Mouse (Mus musculus) left cerebral cortex, adult 2 months (tissue): ENCODE results near the gene Grm3. TPM values are rescaled to one million over a fixed set of nuclear protein-coding genes. Genes with fewer than 3 reads are reported as not detected.

Experiments
- DNase-seq, 2 experiments: peaks; one replicate each; pipeline ENCODE4 v3.0.0; 2021 to 2022; ENCODE audit warnings: low spot score in 2 of 2, mixed read lengths in 1 of 2; ENCODE audit errors: extremely low spot score in 1 of 2
- H3K27ac ChIP-seq: fragments of 200-600 bp; 2 replicates; pipeline ENCODE4 v1.8.1; 2022
- H3K4me3 ChIP-seq: fragments of 200-600 bp; 2 replicates; pipeline ENCODE4 v1.8.1; 2022
- CTCF ChIP-seq: fragments of 200-600 bp; IDR thresholded peaks from 2 replicates; pipeline ENCODE4 v1.8.1; 2022; ENCODE audit warnings: antibody characterized with exemption, mild to moderate bottlenecking, moderate library complexity
- intact Hi-C: fragments of 180-260 bp; cut with DNase I; formaldehyde crosslinking; loops from one replicate; pipeline ENCODE4 v1.15.1; 2025
- total RNA-seq, 2 experiments: library from RNA; stranded (reverse); gene quantifications; 2 replicates each; pipeline ENCODE4 v1.2.3; 2021

Grm3 gene
- total RNA-seq, 2 experiments from 2014 or later: 118 to 126 TPM

DNA sequence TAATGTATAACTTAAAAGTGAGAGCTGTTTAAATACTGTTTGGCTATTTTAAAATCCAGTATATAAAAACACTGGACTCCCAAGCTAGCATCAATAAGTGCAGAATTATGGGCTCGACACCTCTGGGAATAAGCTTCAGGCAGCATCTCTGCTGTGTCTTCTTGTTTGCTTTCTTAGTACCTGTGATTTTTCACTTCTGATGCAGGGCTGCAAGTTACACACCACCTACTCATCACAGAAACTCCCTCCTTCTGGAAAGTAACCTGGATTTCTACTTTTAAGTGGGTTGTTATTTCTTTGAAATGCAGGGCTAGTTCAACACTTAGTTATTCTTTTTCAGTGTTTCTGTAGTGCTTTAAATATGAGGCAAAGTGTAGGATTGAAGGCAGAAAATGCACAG, 32.6 kb downstream of the Grm3 start:
- intact Hi-C loops: no loop called here
- TF ChIP-seq CTCF: no peak
- H3K27ac ChIP-seq: no peak overlapping the region
- no peak for DNase-seq
- H3K4me3 ChIP-seq: no peak overlapping the region

DNA sequence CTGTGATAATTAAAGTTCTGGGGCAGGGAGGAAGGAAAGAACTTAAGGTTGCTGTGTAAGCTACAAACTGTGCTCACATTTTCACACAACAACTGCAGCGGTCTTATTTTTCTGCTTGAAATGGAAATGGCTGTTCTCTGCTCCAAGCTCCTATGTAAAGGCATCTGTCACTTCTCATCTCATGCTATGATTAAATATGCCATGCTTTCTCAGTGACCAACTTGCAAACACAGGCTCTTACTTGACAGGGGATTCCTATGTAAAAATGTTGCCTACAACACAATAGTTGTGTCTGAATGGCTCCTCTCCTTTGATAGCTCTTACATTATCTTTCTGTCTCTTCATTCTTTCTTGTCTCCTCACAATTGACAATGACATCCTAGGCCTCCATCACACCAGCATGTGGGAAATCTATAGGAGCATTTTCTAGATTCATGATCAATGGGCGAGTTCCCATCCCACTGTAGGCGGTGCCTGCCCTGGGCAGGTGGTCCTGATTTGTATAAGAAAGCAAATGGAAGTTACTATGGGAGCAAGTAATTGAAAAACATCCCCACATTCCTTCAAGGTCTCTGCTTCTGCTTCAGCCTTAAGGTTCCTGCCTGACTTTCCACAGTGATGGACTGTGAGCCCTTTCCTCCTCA, 34.2 kb downstream of the Grm3 start:
- DNase-seq: no peak
- Histone ChIP-seq H3K27ac (no peak overlapping the region; the same call in 1 of the 2 replicates), H3K4me3 (no peak overlapping the region)
- intact Hi-C loops: no loop called here
- TF ChIP-seq CTCF: no peak

DNA sequence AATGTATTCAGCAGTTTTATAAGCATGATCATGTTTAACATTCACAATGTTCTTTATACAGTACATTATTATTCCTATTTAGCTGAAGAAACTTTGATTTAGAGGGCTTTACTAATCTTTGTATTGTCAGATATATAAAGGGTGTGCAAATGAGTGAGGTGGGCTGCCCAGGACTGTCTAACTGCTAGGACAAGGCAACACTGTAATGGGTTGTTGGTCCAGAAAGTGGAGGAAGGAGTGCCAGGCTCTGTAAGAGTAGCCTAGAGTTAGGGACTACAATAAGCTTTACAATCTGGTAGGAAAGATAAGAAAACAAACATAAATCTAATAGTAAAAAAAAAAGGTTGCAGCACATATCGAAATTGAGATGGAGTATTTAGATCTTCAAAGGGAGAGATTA, 34.8 kb downstream of the Grm3 start:
- intact Hi-C loops: no loop called here
- no peak overlapping the region; the same call in 1 of the 2 replicates for H3K27ac ChIP-seq
- DNase-seq: no peak
- TF ChIP-seq CTCF: no peak
- H3K4me3 ChIP-seq: no peak overlapping the region

DNA sequence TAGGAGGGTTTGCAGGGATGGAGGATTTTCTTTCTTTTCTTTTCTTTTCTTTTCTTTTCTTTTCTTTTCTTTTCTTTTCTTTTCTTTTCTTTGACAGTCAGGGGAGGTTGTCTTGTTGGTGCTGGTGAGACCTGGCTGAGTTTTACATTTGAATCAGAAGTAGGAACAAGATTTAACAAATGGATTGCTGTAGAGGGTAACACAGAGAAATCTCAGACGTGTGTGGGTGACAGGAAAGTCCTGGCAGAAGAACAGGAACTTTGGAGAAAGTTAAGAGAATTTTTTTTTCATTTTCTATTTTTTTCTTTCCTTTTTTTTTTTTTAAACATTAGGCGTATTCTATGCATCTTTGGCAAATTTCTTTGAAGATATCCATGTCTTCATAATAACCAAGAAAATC, 41.8 kb downstream of the Grm3 start:
- H3K27ac ChIP-seq: peak overlapping the region; percentile 20; the same call in 1 of the 2 replicates
- intact Hi-C loops: no loop called here
- no peak for DNase-seq
- H3K4me3 ChIP-seq: no peak overlapping the region
- no peak for TF ChIP-seq CTCF

DNA sequence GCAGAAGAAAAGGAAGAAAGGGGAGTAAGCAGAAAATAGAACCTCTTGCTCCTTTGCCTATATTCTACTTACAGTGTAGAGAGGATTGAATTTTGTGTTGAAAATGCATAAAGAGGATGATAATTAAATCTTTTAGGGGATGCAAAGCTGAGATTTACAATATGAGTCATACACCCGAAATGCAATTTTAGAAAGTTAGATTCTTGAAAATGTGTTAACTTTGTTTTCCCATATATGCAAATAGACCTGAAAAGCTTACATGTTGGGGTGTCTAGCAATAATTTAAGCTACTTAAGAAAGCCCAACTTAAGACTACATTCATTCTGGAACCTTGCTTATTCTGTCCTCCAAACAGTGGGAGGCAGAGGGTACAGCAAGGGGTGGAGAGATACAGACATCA, 56.0 kb downstream of the Grm3 start:
- no peak for DNase-seq
- H3K27ac ChIP-seq: peak overlapping the region; percentile 71
- intact Hi-C loops: no loop called here
- H3K4me3 ChIP-seq: no peak overlapping the region
- TF ChIP-seq CTCF: no peak

DNA sequence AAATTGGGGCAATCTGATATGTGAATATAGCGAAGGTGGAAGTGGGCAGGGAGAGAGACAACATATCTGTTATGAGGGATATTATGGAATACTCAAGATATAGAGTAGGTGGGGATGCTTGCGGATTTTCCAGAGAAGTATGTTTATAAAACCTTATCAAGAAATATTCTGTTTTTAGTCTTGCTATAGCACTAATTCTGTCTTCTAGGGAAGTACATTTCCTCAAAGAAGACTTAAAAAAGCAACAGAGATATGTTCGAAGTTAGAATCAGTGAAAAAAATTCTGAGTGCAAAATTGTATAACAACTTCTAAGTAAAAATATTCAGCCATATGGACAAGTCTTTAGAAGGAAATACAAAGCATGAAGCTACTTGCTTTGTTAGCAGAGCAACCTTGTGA, 61.6 kb downstream of the Grm3 start:
- DNase-seq: no peak
- peak overlapping the region; percentile 69 for H3K27ac ChIP-seq
- TF ChIP-seq CTCF: no peak
- intact Hi-C loops: loop anchor here (2.0 kb wide), 3 partner anchors 61 to 169 kb away; partner anchors contain the start of gene Grm3
- H3K4me3 ChIP-seq: no peak overlapping the region

DNA sequence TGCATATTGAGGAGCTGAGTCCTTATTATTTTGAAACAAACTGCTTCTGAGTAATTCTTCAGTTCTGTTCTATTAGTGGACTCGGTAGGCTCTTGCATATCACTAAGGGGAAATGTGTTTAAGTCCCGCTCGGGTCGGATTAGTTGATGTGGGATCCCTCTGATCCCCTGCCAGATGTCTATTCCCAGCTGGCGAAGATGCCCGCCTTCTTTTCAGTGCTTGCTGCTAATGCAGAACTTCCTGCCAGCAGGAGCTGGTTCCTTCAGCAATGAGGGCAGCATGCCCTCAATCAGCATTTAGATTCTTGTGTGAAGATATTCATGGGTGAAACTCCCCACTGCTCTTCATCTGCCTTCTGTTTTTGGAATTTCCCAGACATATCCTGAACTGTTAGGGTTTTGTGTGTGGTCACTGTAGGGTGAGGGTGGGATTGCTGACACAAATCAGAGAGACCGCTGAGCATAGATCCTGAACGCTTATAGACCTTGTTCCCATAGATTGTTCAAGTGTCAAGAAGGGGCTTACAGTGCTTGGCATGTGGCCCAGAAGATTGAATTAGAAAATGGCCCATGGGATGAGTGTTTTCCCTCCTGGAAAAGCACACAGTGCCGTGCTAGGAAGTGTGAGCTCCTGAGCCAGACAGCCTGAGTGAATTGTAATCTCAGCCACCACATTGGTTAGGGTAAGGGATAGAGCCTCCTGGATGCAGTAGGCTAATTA, 62.9 kb downstream of the Grm3 start:
- intact Hi-C loops: loop anchor here (2.0 kb wide), 3 partner anchors 63 to 167 kb away; partner anchors contain the start of gene Grm3
- no peak for TF ChIP-seq CTCF
- Histone ChIP-seq H3K27ac (peak overlapping the region; percentile 69), H3K4me3 (no peak overlapping the region)
- peak; percentile 48 to 56 for DNase-seq

DNA sequence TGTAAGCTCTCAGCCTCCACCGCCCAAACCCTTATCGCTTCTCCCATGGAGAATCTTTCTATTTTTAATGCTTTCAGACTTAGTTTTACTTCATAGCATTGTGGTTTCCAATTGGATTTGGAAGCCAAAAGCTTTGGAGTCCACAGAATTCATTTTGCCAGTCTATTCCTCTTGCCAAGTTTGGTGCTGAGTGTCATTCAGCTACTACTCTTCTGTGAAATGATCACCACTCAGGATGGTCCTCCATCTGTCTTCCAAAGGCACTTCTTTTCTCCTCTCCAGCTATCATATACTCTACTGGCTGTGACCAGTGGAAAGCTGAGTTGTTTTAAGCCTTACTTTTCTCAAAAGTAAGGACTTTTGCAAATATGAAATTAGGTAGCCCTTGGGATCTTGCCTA, 86.4 kb downstream of the Grm3 start:
- no peak overlapping the region for H3K4me3 ChIP-seq
- intact Hi-C loops: no loop called here
- no peak overlapping the region for H3K27ac ChIP-seq
- no peak for DNase-seq
- no peak for TF ChIP-seq CTCF

DNA sequence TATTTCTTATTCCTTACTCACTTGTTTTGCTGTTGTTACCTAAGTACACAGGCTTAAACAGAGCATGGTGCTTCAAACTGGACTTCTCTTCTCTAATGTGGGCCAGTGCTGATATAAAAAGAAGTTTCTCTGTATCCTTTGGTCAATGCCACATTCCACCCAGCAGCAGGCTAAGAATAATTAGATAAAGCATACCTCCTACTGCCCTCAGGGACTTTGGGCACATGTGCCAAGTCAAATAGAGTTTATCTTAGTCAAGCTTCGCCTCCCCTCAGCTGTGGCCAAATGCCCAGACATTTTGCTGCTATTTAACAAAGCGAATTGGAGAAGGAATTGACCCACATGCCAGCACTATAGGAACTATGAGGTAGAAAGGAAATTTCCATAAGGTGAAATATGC, 97.8 kb downstream of the Grm3 start:
- TF ChIP-seq CTCF: no peak
- H3K4me3 ChIP-seq: no peak overlapping the region
- H3K27ac ChIP-seq: no peak overlapping the region
- DNase-seq: no peak
- intact Hi-C loops: no loop called here

DNA sequence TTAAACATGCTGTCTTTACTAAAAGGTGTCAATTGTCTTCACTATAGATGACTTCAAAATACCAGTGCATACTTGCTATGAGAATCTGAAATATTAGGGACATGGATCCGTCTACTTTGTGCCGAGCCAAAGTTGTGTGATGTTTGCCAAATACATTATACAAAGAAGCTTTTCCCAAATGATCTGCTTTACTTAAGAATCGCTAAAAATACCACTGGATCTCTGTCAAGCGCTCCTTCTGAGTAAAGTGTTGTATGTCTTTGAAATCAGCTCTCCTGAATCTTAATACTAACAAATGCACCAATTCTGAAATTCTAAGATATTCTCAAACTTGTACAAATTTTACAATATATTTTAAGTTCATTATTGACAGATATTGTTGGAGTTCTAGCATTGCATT, 100.6 kb downstream of the Grm3 start:
- Histone ChIP-seq H3K27ac (peak overlapping the region; percentile 10; the same call in 1 of the 2 replicates), H3K4me3 (no peak overlapping the region)
- DNase-seq: no peak
- intact Hi-C loops: no loop called here
- TF ChIP-seq CTCF: no peak

DNA sequence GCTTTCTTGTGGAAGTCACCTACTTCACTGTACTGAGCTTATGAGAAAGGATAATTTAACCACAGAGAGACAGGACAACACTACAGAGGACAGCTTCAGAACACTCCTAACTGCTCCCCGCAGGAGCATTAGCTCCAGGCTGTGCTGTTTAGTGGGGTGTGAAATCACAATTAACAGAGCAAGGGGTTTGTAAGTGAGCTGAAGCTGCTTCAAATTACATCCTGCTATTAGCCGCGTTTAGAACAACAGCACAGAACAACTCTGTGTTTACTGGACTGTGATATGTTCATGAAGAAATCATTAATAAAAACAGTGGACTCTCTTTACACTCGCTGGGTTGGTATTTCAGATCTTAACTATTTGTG, 101.9 kb downstream of the Grm3 start:
- no peak for TF ChIP-seq CTCF
- intact Hi-C loops: no loop called here
- Histone ChIP-seq H3K4me3 (no peak overlapping the region), H3K27ac (peak overlapping the region; percentile 2)
- no peak for DNase-seq

DNA sequence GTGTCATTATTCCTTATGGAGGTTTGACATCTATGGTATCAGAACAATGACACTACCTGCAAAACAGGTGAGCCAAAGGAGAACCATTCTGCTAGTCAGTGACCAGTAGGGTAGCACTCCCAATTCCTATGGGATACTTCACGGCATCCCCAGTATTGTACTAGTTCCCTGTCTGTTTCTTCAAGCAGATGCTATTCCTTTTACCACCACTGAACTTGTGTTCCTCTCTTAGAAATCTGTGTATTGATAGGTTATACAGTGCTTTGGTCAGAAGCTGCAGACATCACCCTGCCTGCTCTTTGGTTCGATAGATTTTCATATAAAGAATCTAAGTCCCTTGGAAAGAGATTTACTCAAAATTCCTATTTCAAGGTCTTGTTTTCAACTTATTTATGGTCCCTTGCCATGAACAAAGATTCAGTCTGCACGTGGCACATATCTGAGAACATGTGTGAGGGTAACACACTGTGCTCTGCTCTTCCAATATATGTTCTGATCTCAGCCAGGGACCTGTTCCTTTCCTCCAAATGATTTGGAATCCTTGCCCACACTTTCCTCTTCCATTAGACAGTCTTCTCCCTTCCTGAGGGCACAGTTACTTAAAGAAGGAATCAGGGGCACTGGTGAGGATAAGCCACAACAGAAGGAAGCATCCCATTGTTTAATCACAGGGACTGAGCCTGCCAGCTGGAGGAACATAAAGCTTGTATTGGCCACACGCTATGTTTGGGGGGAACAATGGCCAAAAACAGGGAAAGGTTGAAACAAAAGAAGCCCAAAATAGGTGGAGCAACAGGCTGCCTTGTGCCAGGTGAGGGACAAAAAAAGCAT, 102.5 kb downstream of the Grm3 start:
- TF ChIP-seq CTCF: no peak; the same call in 1 of the 2 replicates
- Histone ChIP-seq H3K4me3 (no peak overlapping the region), H3K27ac (peak overlapping the region; percentile 15)
- intact Hi-C loops: no loop called here
- DNase-seq: no peak
